Mouse (Mus musculus) stomach, embryonic 16.5 days (tissue): Measurements from ENCODE around the gene Kcnmb2. TPM values are rescaled to one million over a fixed set of nuclear protein-coding genes. Genes with fewer than 3 reads are reported as not detected.

Source experiments
- ATAC-seq: fragments of 200-750 bp; cut with Nextera tagmentation; 2 replicates; pipeline ENCODE4 v1.8.0; 2017; ENCODE audit warnings: moderate number of reproducible peaks, moderate TSS enrichment; ENCODE audit not compliant: insufficient read depth, low FRiP score
- H3K27ac ChIP-seq: fragments of 300-500 bp; sonication (generic); 2 replicates; pipeline ENCODE4 v1.5.1; 2014; ENCODE audit warnings: low read length
- H3K27me3 ChIP-seq: fragments of 300-500 bp; sonication (generic); 2 replicates; pipeline ENCODE4 v1.6.1; 2014; ENCODE audit warnings: low read length, control low read depth, mixed read lengths; ENCODE audit not compliant: control insufficient read depth, insufficient read depth
- H3K36me3 ChIP-seq: fragments of 300-500 bp; sonication (generic); 2 replicates; pipeline ENCODE4 v1.6.1; 2014; ENCODE audit warnings: low read length; ENCODE audit not compliant: control insufficient read depth, insufficient read depth
- H3K4me1 ChIP-seq: fragments of 300-500 bp; sonication (generic); 2 replicates; pipeline ENCODE4 v1.6.1; 2014; ENCODE audit warnings: low read length, control low read depth, mixed read lengths; ENCODE audit not compliant: control insufficient read depth, insufficient read depth
- H3K4me2 ChIP-seq: fragments of 300-500 bp; sonication (generic); 2 replicates; pipeline ENCODE4 v1.6.1; 2014; ENCODE audit warnings: low read depth, low read length, mixed read lengths
- H3K4me3 ChIP-seq: fragments of 300-500 bp; sonication (generic); replicated peaks from 2 replicates; pipeline ENCODE4 v1.5.1; 2014; ENCODE audit warnings: mild to moderate bottlenecking, low read length
- H3K9ac ChIP-seq: fragments of 300-500 bp; sonication (generic); 2 replicates; pipeline ENCODE4 v1.6.1; 2014; ENCODE audit warnings: low read length
- H3K9me3 ChIP-seq: fragments of 300-500 bp; sonication (generic); replicated peaks from 2 replicates; pipeline ENCODE4 v1.6.1; 2016; ENCODE audit warnings: low read length, control low read depth; ENCODE audit not compliant: control insufficient read depth
- WGBS: fragments of 180-500 bp; shearing (Covaris S2); extraction: QIAGEN DNeasy Blood & Tissue Kit; methylation state at CpG from one replicate; pipeline ENCODE4 v1.1.7; 2014; 5-methylcytosine and 5-hydroxymethylcytosine counted together
- polyA plus RNA-seq: library from polyadenylated mRNA; unstranded; fragments of >200 nt; fragmentation: Nextera tagmentation; extraction: Ambion mirVana; gene quantifications from 2 replicates; pipeline ENCODE4 v1.2.1, GENCODE M21; 2015

Gene Kcnmb2
- polyA plus RNA-seq, 1 experiment from 2014 or later: 1.8 TPM

GRCm38 (mm10) chr3:32236766-32237165, 334.5 kb downstream of the Kcnmb2 start:
- Histone ChIP-seq H3K9ac (no peak overlapping the region), H3K4me3 (no peak overlapping the region), H3K36me3 (no peaks in the 10 kb centered on the region), H3K4me2 (no peak overlapping the region), H3K9me3 (no peaks in the 10 kb centered on the region), H3K4me1 (no peaks in the 10 kb centered on the region), H3K27ac (no peak overlapping the region), H3K27me3 (no peaks in the 10 kb centered on the region)
- ATAC-seq: no peak
- WGBS: 55% methylated on average over 5 of the region's 5 CpGs
